Mouse (Mus musculus): Measurements from ENCODE around the gene Shtn1. TPM values are rescaled to one million over a fixed set of nuclear protein-coding genes. Genes with fewer than 3 reads are reported as not detected.

Gene Shtn1
- polyA plus RNA-seq, 1 experiment from 2014 or later: 4.7 TPM

GRCm38 (mm10) chr19:58963011-58963410 lies 112.9 kb downstream of the Shtn1 start:
- no peak overlapping the region for H3K27ac ChIP-seq
- H3K4me3 ChIP-seq: no peak overlapping the region
- H3K27me3 ChIP-seq: 0 out of 2 replicates have a peak, but pooled peaks cover 9% of the 10 kb centered on the region
- no peak for ATAC-seq (ENCODE audit: insufficient number of reproducible peaks, insufficient read depth, low FRiP score, low TSS enrichment)
- H3K4me1 ChIP-seq: no peaks in the 10 kb centered on the region
- 69% methylated on average over 8 of the region's 8 CpGs for WGBS
- H3K9ac ChIP-seq: no peak overlapping the region
- no peaks in the 10 kb centered on the region for H3K36me3 ChIP-seq
- no peaks in the 10 kb centered on the region for H3K9me3 ChIP-seq
- H3K4me2 ChIP-seq (replicated peaks): no peak overlapping the region

- WGBS: 91% methylated on average over 8 of the region's 8 CpGs
- no peaks in the 10 kb centered on the region for H3K36me3 ChIP-seq
Measured at GRCm38 (mm10) chr19:58954779-58955178, 121.1 kb downstream of the Shtn1 start.

GRCm38 (mm10) chr19:58952236-58952635 lies 123.7 kb downstream of the Shtn1 start:
- no peak for ATAC-seq (ENCODE audit: insufficient number of reproducible peaks, insufficient read depth, low FRiP score, low TSS enrichment)
- H3K4me1 ChIP-seq: no peaks in the 10 kb centered on the region
- no peaks in the 10 kb centered on the region for H3K9me3 ChIP-seq
- 75% methylated on average over 11 of the region's 13 CpGs for WGBS
- no peaks in the 10 kb centered on the region for H3K36me3 ChIP-seq
- H3K27ac ChIP-seq: no peak overlapping the region
- peaks cover 8% of the 10 kb centered on the region for H3K27me3 ChIP-seq
- H3K4me3 ChIP-seq: no peak overlapping the region
- H3K9ac ChIP-seq: no peak overlapping the region
- no peak overlapping the region for H3K4me2 ChIP-seq (replicated peaks)

More at GRCm38 (mm10) chr19:58954779-58955178, 121.1 kb downstream of the Shtn1 start:
- H3K9ac ChIP-seq: no peak overlapping the region
- no peaks in the 10 kb centered on the region for H3K4me1 ChIP-seq
- H3K4me3 ChIP-seq: no peak overlapping the region
- peaks cover 8% of the 10 kb centered on the region for H3K27me3 ChIP-seq
- H3K27ac ChIP-seq: no peak overlapping the region
- ATAC-seq (ENCODE audit: insufficient number of reproducible peaks, insufficient read depth, low FRiP score, low TSS enrichment): no peak
- H3K9me3 ChIP-seq: no peaks in the 10 kb centered on the region
- H3K4me2 ChIP-seq (replicated peaks): no peak overlapping the region

- H3K27ac ChIP-seq: no peak overlapping the region
- no peak overlapping the region for H3K4me3 ChIP-seq
- no peak for ATAC-seq (ENCODE audit: insufficient number of reproducible peaks, insufficient read depth, low FRiP score, low TSS enrichment)
- no peak overlapping the region for H3K4me2 ChIP-seq (replicated peaks)
- H3K9me3 ChIP-seq: no peaks in the 10 kb centered on the region
- no peaks in the 10 kb centered on the region for H3K4me1 ChIP-seq
- WGBS: 79% methylated on average over 3 of the region's 3 CpGs
- no peak overlapping the region for H3K9ac ChIP-seq
- peaks cover 8% of the 10 kb centered on the region for H3K27me3 ChIP-seq
- H3K36me3 ChIP-seq: no peaks in the 10 kb centered on the region
Measured at GRCm38 (mm10) chr19:58951521-58951920, 124.4 kb downstream of the Shtn1 start.

- peaks cover 8% of the 10 kb centered on the region; the same call in 1 of the 2 replicates for H3K4me1 ChIP-seq
- no peak overlapping the region for H3K27ac ChIP-seq
- H3K36me3 ChIP-seq: no peaks in the 10 kb centered on the region
- WGBS: 84% methylated on average over 7 of the region's 7 CpGs
- no peaks in the 10 kb centered on the region for H3K27me3 ChIP-seq
- no peaks in the 10 kb centered on the region for H3K9me3 ChIP-seq
- H3K4me3 ChIP-seq: no peak overlapping the region
- no peak overlapping the region for H3K4me2 ChIP-seq (replicated peaks)
- ATAC-seq (ENCODE audit: insufficient number of reproducible peaks, insufficient read depth, low FRiP score, low TSS enrichment): no peak
- no peak overlapping the region for H3K9ac ChIP-seq
Measured at GRCm38 (mm10) chr19:58945959-58946358, 129.9 kb downstream of the Shtn1 start.

GRCm38 (mm10) chr19:58942841-58943828 lies 132.8 kb downstream of the Shtn1 start, which contains the start of the genes Eno4 and Hspa12a:
Gene Eno4, plus strand, starts transcription at chr19:58943425.
Gene Hspa12a, minus strand, starts transcription at chr19:58943654.
- 0 out of 2 replicates have a peak, but pooled peaks cover 2% of the 10 kb centered on the region for H3K27me3 ChIP-seq
- H3K4me3 ChIP-seq: peak within 1 kb of the TSS; percentile 72
- H3K9ac ChIP-seq: peak within 1 kb of the TSS; percentile 71
- ATAC-seq (ENCODE audit: insufficient number of reproducible peaks, insufficient read depth, low FRiP score, low TSS enrichment): peak; percentile 95
- H3K4me2 ChIP-seq (replicated peaks): peak within 1 kb of the TSS; percentile 93
- H3K9me3 ChIP-seq: no peaks in the 10 kb centered on the region
- WGBS: under 1% methylated on average over 65 of the region's 65 CpGs
- no peaks in the 10 kb centered on the region for H3K36me3 ChIP-seq
- peaks cover 8% of the 10 kb centered on the region; the same call in 1 of the 2 replicates for H3K4me1 ChIP-seq
- H3K27ac ChIP-seq: peak within 1 kb of the TSS; percentile 80

GRCm38 (mm10) chr19:58933062-58933461 lies 142.8 kb downstream of the Shtn1 start:
- ATAC-seq (ENCODE audit: insufficient number of reproducible peaks, insufficient read depth, low FRiP score, low TSS enrichment): no peak
- peaks cover 10% of the 10 kb centered on the region; the same call in 1 of the 2 replicates for H3K4me1 ChIP-seq
- WGBS: 6% methylated on average over 4 of the region's 4 CpGs

GRCm38 (mm10) chr19:58931081-58931800 lies 144.7 kb downstream of the Shtn1 start:
- no peak for ATAC-seq (ENCODE audit: insufficient number of reproducible peaks, insufficient read depth, low FRiP score, low TSS enrichment)

More at GRCm38 (mm10) chr19:58933062-58933461, 142.8 kb downstream of the Shtn1 start:
- Histone ChIP-seq H3K9ac (no peak overlapping the region), H3K9me3 (no peaks in the 10 kb centered on the region), H3K36me3 (no peaks in the 10 kb centered on the region), H3K4me3 (no peak overlapping the region), H3K27me3 (peaks cover 42% of the 10 kb centered on the region), H3K27ac (no peak overlapping the region), H3K4me2 (replicated peaks) (no peak overlapping the region)

More at GRCm38 (mm10) chr19:58931081-58931800, 144.7 kb downstream of the Shtn1 start:
- H3K4me2 ChIP-seq (replicated peaks): no peak overlapping the region
- H3K4me1 ChIP-seq: peaks cover 10% of the 10 kb centered on the region; the same call in 1 of the 2 replicates
- peaks cover 42% of the 10 kb centered on the region for H3K27me3 ChIP-seq
- H3K4me3 ChIP-seq: no peak overlapping the region
- H3K27ac ChIP-seq: no peak overlapping the region
- H3K9ac ChIP-seq: no peak overlapping the region
- no peaks in the 10 kb centered on the region for H3K36me3 ChIP-seq
- WGBS: 17% methylated on average over 16 of the region's 16 CpGs
- no peaks in the 10 kb centered on the region for H3K9me3 ChIP-seq

Other genes with a start within 250 kb of the Shtn1 start
- 0.52 and 0.88 TPM in 2 replicates for gene Eno4, start 132.7 kb downstream of the Shtn1 start, polyA plus RNA-seq (2016; fragmentation: Nextera tagmentation; extraction: Ambion mirVana)
- gene Hspa12a, start 132.4 kb downstream of the Shtn1 start, polyA plus RNA-seq (2016; fragmentation: Nextera tagmentation; extraction: Ambion mirVana): 12.6 and 13.1 TPM in 2 replicates
- gene Vax1, start 94.0 kb upstream of the Shtn1 start, polyA plus RNA-seq (2016; fragmentation: Nextera tagmentation; extraction: Ambion mirVana): 1.1 TPM in 2 replicates
- not detected in 2 replicates for gene Kcnk18, start 143.1 kb upstream of the Shtn1 start, polyA plus RNA-seq (2016; fragmentation: Nextera tagmentation; extraction: Ambion mirVana)
- 8.1 and 10.4 TPM in 2 replicates for gene Slc18a2, start 184.8 kb upstream of the Shtn1 start, polyA plus RNA-seq (2016; fragmentation: Nextera tagmentation; extraction: Ambion mirVana)
- gene Rps12-ps3, start 246.2 kb upstream of the Shtn1 start, polyA plus RNA-seq (2016; fragmentation: Nextera tagmentation; extraction: Ambion mirVana): 5.6 and 24.4 TPM in 2 replicates